Mouse (Mus musculus) hindbrain, embryonic 11.5 days (tissue): ENCODE data around the gene Ankrd16. TPM values are rescaled to one million over a fixed set of nuclear protein-coding genes. Genes with fewer than 3 reads are reported as not detected.

ENCODE experiments used
- ATAC-seq: fragments of 200-750 bp; cut with Nextera tagmentation; 2 replicates; pipeline ENCODE4 v1.8.0; 2017; ENCODE audit warnings: mild to moderate bottlenecking, moderate TSS enrichment, moderate library complexity; ENCODE audit not compliant: low FRiP score
- DNase-seq: peaks from one replicate; pipeline ENCODE4 v3.0.0-alpha.2; 2015; ENCODE audit warnings: low spot score
- H3K27ac ChIP-seq: fragments of 300-500 bp; sonication (generic); 2 replicates; pipeline ENCODE4 v1.5.1; 2014; ENCODE audit warnings: mild to moderate bottlenecking, low read depth, low read length
- H3K27me3 ChIP-seq: fragments of 300-500 bp; sonication (generic); 2 replicates; pipeline ENCODE4 v1.6.1; 2014; ENCODE audit warnings: mild to moderate bottlenecking, low read length, moderate library complexity, mixed read lengths; ENCODE audit not compliant: control insufficient read depth, insufficient read depth
- H3K36me3 ChIP-seq: fragments of 300-500 bp; sonication (generic); 2 replicates; pipeline ENCODE4 v1.6.1; 2014; ENCODE audit warnings: mild to moderate bottlenecking, low read length, moderate library complexity, mixed read lengths; ENCODE audit not compliant: control insufficient read depth, insufficient read depth
- H3K4me1 ChIP-seq: fragments of 300-500 bp; sonication (generic); replicated peaks from 2 replicates; pipeline ENCODE4 v1.6.1; 2014; ENCODE audit warnings: low read length, mixed read lengths; ENCODE audit not compliant: control insufficient read depth, insufficient read depth
- H3K4me2 ChIP-seq: fragments of 300-500 bp; sonication (generic); replicated peaks from 2 replicates; pipeline ENCODE4 v1.6.1; 2014; ENCODE audit warnings: mild to moderate bottlenecking, low read depth, low read length
- H3K4me3 ChIP-seq: fragments of 300-500 bp; sonication (generic); 2 replicates; pipeline ENCODE4 v1.5.1; 2014; ENCODE audit warnings: low read depth, low read length
- H3K9ac ChIP-seq: fragments of 300-500 bp; sonication (generic); 2 replicates; pipeline ENCODE4 v1.6.1; 2014; ENCODE audit warnings: low read depth, low read length
- H3K9me3 ChIP-seq: fragments of 300-500 bp; sonication (generic); 2 replicates; pipeline ENCODE4 v1.6.1; 2016; ENCODE audit warnings: low read length; ENCODE audit not compliant: control insufficient read depth
- WGBS: fragments of 180-500 bp; shearing (Covaris S2); extraction: QIAGEN DNeasy Blood & Tissue Kit; methylation state at CpG from one replicate; pipeline ENCODE4 v1.1.7; 2014; 5-methylcytosine and 5-hydroxymethylcytosine counted together
- polyA plus RNA-seq: library from polyadenylated mRNA; unstranded; fragments of >200 nt; fragmentation: Nextera tagmentation; extraction: Ambion mirVana; gene quantifications from 2 replicates; pipeline ENCODE4 v1.2.1, GENCODE M21; 2014

Gene Ankrd16
- polyA plus RNA-seq, 1 experiment from 2014 or later: 35.3 TPM

DNA sequence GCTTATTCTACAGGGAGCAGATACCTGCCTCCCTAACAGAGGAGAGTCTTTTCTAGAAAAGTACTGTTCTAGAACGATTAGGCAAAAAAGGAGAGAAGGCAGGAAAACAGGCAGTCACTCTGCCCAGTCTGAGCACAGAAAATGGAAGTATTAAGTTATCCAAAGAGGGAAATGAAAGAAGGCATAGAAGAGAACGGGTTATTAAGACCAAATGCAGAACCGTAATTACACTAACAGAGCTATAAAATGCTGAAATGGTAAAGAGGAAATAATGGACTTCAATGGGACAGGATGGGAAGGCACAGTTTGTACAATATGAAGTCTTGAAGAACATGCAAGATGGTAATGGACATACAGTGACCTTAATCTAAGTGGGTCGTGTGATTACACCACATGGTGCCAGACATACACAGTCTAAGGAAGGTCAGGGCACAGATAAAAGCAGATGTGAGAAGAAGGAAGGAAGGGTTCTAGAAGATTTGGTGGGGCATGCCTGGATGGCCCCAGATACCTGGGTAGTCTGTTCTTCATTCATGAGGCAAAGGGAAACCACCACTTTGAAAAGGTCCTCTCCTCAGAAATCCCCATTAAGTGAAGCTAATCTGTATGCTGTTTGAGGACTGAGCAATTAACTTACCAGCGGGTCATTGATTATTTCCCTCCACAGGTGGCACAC is 11.1 kb upstream of the Ankrd16 start:
- no peak overlapping the region for H3K4me3 ChIP-seq
- H3K27ac ChIP-seq: no peak overlapping the region
- no peaks in the 10 kb centered on the region for H3K9me3 ChIP-seq
- H3K4me1 ChIP-seq: no peaks in the 10 kb centered on the region
- 89% methylated on average over 5 of the region's 5 CpGs for WGBS
- DNase-seq (no peak), ATAC-seq (no peak)
- no peaks in the 10 kb centered on the region; the same call in 1 of the 2 replicates for H3K36me3 ChIP-seq
- no peak overlapping the region for H3K9ac ChIP-seq
- H3K4me2 ChIP-seq: no peak overlapping the region
- no peaks in the 10 kb centered on the region for H3K27me3 ChIP-seq

DNA sequence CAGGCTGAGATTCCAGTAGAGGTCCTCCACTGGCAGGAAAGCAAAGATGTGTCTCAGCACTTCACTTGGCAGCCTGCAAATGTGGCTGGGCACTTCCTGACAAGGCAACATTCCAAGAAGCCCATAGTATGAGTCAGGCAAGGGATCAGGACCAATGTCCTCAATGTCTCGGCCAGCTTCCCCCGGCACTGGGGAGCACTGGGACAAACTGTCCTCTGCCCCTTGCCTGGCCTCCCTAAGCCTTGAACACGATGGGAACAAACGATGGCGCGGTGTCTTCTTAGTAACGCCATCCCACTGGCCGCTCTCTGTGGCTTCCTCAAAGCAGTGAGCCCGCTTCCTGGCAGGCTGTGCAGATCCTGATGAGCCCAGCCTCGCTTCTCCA is 10.5 kb upstream of the Ankrd16 start:
- 83% methylated on average over 10 of the region's 10 CpGs for WGBS
- H3K9me3 ChIP-seq: no peaks in the 10 kb centered on the region
- no peak for DNase-seq
- H3K27ac ChIP-seq: no peak overlapping the region
- H3K9ac ChIP-seq: no peak overlapping the region
- H3K27me3 ChIP-seq: no peaks in the 10 kb centered on the region
- no peak overlapping the region for H3K4me3 ChIP-seq
- H3K4me1 ChIP-seq: no peaks in the 10 kb centered on the region
- no peaks in the 10 kb centered on the region; the same call in 1 of the 2 replicates for H3K36me3 ChIP-seq
- ATAC-seq: no peak
- H3K4me2 ChIP-seq: no peak overlapping the region

DNA sequence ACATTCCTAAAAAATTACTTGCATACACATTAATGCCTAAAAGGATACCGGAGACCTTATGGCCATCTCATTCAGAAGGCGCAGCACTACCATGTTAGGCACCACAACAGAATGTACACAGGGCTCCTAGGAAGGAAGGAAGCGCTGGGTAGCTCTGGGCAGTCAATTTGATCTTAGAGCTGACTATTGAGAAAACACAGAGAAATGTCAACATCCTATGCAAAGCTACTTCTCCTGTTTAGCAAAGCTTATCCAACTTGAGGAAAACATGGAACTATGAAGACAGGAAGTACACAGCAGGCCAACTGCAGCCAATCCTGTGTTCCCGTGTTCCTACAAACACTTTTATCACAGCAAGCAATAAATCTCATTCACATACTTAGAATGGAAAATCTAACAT is 6.0 kb upstream of the Ankrd16 start:
- 92% methylated on average over 4 of the region's 4 CpGs for WGBS
- H3K9me3 ChIP-seq: no peaks in the 10 kb centered on the region
- H3K27me3 ChIP-seq: no peaks in the 10 kb centered on the region
- ATAC-seq (no peak), DNase-seq (no peak)
- no peak overlapping the region for H3K9ac ChIP-seq
- no peak overlapping the region for H3K4me2 ChIP-seq
- no peaks in the 10 kb centered on the region; the same call in 1 of the 2 replicates for H3K36me3 ChIP-seq
- no peak overlapping the region for H3K27ac ChIP-seq
- H3K4me1 ChIP-seq: no peaks in the 10 kb centered on the region; the same call in 1 of the 2 replicates
- H3K4me3 ChIP-seq: no peak overlapping the region

DNA sequence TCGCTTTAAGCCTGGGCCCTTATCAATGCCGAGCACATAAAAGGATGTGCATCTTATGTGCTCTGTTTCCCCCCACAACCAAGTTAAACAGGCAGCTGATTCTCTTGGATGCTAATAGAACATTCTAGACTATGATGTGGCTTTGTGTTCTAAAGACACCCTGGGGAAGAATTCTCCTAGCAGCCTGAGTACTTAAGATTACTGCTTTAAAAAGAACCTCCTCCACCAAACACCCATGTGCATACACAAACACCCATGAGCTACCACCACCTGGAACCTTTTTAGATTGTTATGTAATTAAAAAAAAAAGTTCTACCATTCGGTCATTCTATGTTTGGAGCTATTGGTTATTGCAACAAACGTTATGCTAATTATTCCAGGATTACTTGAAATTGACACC is 5.3 kb upstream of the Ankrd16 start:
- Histone ChIP-seq H3K27me3 (no peaks in the 10 kb centered on the region), H3K27ac (no peak overlapping the region), H3K4me3 (no peak overlapping the region), H3K4me1 (no peaks in the 10 kb centered on the region; the same call in 1 of the 2 replicates), H3K4me2 (no peak overlapping the region), H3K9me3 (no peaks in the 10 kb centered on the region), H3K36me3 (no peaks in the 10 kb centered on the region; the same call in 1 of the 2 replicates), H3K9ac (no peak overlapping the region)
- no peak for ATAC-seq
- 92% methylated on average over 4 of the region's 4 CpGs for WGBS
- DNase-seq: no peak

DNA sequence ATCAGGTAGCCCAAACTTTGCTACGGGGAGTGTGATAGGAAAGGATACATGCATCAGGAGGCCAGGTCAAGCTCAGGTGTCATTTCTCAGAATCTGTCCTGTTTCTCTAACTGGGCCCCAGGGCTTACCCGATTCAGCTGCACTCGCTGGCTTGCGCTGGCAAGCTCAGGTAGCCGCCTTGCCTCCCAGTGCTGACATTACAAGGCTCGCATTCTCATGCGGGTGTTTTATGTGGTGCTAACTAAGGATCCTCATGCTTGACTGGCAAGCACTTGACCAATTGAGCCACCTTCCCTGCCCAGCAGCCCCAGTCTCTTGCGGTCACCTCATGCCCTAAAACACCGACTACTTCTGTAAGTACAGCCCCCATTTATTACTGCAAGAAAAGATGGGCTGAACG is 3.2 kb upstream of the Ankrd16 start:
- no peak overlapping the region for H3K9ac ChIP-seq
- no peak overlapping the region for H3K27ac ChIP-seq
- H3K9me3 ChIP-seq: no peaks in the 10 kb centered on the region
- H3K4me3 ChIP-seq: no peak overlapping the region
- H3K27me3 ChIP-seq: no peaks in the 10 kb centered on the region
- H3K36me3 ChIP-seq: no peaks in the 10 kb centered on the region
- 87% methylated on average over 10 of the region's 10 CpGs for WGBS
- ATAC-seq (no peak), DNase-seq (no peak)
- H3K4me2 ChIP-seq: no peak overlapping the region
- H3K4me1 ChIP-seq: peaks cover 2% of the 10 kb centered on the region

DNA sequence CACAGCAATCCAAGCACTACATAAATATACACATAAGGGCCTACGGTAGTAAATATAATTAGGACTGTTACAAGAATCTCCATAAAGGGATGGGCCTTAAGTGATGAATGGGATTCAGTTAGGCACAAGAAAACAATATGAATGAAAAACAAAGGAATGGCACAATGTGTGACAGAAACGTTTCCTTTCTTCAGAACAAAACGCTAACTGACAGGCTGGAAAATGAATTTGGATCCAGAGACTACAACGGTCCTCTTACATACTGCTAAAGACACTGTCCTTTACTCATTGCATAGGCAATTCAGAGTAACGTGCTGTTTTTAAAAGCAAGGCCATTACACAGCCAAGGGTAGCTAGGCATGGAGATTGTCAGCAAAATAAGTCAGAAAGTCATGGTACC is 2.6 kb upstream of the Ankrd16 start:
- ATAC-seq (no peak), DNase-seq (no peak)
- Histone ChIP-seq H3K4me1 (peaks cover 5% of the 10 kb centered on the region), H3K4me3 (no peak overlapping the region), H3K9ac (no peak overlapping the region), H3K36me3 (no peaks in the 10 kb centered on the region; the same call in 1 of the 2 replicates), H3K27me3 (no peaks in the 10 kb centered on the region), H3K27ac (no peak overlapping the region), H3K4me2 (no peak overlapping the region), H3K9me3 (no peaks in the 10 kb centered on the region)
- WGBS: 79% methylated on average over 5 of the region's 5 CpGs

DNA sequence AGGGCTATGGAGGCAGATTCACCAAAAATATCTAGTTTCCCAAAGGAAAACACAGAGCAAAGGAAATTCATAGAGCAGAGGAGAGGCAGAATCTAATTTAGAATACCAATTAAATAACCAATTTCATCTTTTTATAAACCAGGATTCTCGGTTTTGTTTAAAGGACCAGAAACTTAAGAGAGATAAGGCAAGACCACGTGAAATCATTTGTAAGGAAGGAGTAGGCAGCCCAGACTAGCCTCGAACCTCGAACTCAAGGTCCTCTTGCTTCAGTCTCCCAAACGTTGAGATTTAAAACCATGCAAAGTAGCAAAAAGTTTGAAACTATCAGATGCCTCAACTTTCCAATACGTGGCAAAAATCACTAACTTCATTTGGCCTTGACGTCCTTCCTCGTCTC is 1.3 kb upstream of the Ankrd16 start:
- ATAC-seq (no peak), DNase-seq (no peak)
- H3K9me3 ChIP-seq: no peaks in the 10 kb centered on the region
- H3K27me3 ChIP-seq: no peaks in the 10 kb centered on the region
- 58% methylated on average over 8 of the region's 8 CpGs for WGBS
- peak overlapping the region; percentile 54 for H3K4me2 ChIP-seq
- peak overlapping the region; percentile 71 for H3K4me3 ChIP-seq
- H3K36me3 ChIP-seq: no peaks in the 10 kb centered on the region; the same call in 1 of the 2 replicates
- peak overlapping the region; percentile 80 for H3K9ac ChIP-seq
- H3K27ac ChIP-seq: no peak overlapping the region
- H3K4me1 ChIP-seq: peaks cover 5% of the 10 kb centered on the region

DNA sequence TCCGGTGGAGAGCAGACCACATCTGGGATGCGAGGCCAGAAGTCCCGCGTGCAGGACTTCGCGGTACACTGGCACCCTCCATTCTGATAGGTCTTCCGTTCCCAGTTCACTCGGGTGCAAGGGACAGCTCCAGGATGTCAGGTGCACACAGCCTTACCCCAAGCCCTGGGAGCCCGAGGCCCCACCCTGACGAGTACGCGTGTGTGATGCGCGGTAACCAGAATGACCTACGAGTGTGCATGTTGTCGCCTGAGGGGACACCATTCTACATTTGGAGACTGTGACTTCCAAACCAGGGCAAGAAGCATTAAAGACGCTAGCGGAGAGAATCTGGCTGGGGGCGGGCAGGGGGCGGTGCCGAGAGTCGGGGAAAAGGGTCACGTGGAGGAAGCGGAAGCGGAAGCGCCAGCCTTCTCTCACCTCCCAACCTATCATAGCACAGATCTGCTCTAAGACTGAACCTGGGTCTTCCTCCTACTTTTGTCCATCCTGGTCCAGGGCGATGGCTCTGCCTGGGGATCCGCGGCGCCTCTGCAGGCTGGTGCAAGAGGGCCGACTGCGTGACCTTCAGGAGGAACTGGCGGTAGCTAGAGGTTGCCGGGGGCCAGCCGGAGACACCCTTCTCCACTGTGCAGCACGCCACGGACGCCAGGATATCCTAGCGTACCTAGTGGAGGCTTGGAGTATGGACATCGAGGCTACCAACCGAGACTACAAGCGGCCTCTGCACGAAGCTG is 579 bp downstream of the Ankrd16 start:
- peak; percentile 90 for ATAC-seq
- no peaks in the 10 kb centered on the region for H3K27me3 ChIP-seq
- peaks cover 4% of the 10 kb centered on the region; the same call in 1 of the 2 replicates for H3K36me3 ChIP-seq
- H3K4me3 ChIP-seq: peak overlapping the region; percentile 71
- H3K9ac ChIP-seq: peak overlapping the region; percentile 75
- peak overlapping the region; percentile 74 for H3K4me2 ChIP-seq
- no peaks in the 10 kb centered on the region for H3K9me3 ChIP-seq
- H3K4me1 ChIP-seq: peaks cover 5% of the 10 kb centered on the region
- H3K27ac ChIP-seq: peak overlapping the region; percentile 91
- DNase-seq: peak; percentile 92
- 1% methylated on average over 43 of the region's 43 CpGs for WGBS

DNA sequence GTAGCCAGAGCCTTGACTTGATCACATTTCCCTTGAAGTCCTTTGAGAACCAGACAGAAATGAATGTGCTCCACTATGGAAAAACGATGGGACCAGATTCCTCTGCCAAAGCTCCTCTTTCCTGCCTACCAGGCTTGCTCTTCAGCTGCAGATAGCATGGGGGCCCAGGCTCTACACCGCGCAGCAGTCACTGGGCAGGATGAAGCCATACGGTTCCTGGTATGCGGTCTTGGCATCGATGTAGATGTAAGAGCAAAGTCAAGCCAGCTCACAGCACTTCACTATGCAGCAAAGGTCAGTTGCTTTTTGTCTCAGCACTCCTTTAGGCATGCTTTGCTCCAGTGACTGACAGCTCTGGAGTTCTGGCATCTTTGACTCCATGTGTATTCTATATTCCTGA is 6.5 kb downstream of the Ankrd16 start:
- Histone ChIP-seq H3K27me3 (no peaks in the 10 kb centered on the region), H3K36me3 (peaks cover 6% of the 10 kb centered on the region; the same call in 1 of the 2 replicates)
- 97% methylated on average over 6 of the region's 6 CpGs for WGBS

More for the DNA sequence above, 6.5 kb downstream of the Ankrd16 start:
- Histone ChIP-seq H3K4me2 (no peak overlapping the region), H3K27ac (no peak overlapping the region), H3K4me1 (peaks cover 5% of the 10 kb centered on the region; the same call in 1 of the 2 replicates), H3K9ac (no peak overlapping the region), H3K4me3 (no peak overlapping the region), H3K9me3 (no peaks in the 10 kb centered on the region)
- DNase-seq: no peak
- no peak for ATAC-seq
